Mouse (Mus musculus): ENCODE measurements around the gene Pex11g. TPM values are rescaled to one million over a fixed set of nuclear protein-coding genes. Genes with fewer than 3 reads are reported as not detected.

Gene Pex11g
- polyA plus RNA-seq, 1 experiment from 2014 or later: 9.7 TPM

DNA sequence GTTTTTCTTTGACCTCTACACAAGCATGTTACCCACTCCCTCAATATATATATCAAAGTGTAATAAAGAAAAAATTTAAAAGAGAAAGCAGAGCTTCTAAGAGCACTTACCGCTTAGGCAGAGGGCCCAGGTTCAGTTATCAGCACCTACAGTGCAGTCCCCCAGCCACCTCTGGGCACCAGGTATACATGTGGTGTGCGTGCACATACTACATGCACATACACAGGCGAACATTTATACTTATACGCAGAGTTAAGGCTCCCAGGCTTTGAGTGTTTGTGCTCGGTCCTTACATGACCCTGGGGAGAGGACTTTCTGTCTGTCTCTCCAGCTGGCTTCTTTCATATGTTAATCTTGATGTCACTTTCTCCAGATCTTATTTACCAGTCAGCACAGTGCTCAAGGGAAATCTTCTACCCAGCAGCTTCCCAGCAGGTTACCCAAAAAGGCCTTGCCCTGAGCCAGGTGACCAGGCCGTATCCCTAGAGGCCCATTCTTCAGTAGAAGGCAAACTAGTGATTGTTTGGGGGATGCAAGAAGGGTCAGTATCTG lies 52.8 kb downstream of the Pex11g start:
- WGBS: 70% methylated on average over 6 of the region's 6 CpGs
- peaks cover 17% of the 10 kb centered on the region for H3K4me1 ChIP-seq
- no peak overlapping the region for H3K4me3 ChIP-seq (replicated peaks)
- no peak for ATAC-seq (ENCODE audit: insufficient number of reproducible peaks, low FRiP score, low TSS enrichment, low read depth)
- no peaks in the 10 kb centered on the region for H3K36me3 ChIP-seq
- no peak overlapping the region for H3K27ac ChIP-seq (replicated peaks)
- no peaks in the 10 kb centered on the region for H3K9me3 ChIP-seq (replicated peaks)
- no peak overlapping the region for H3K4me2 ChIP-seq (replicated peaks)
- H3K27me3 ChIP-seq: no peaks in the 10 kb centered on the region
- H3K9ac ChIP-seq: no peak overlapping the region

GRCm38 (mm10) chr8:3412816-3413215 lies 54.7 kb downstream of the Pex11g start:
- no peak overlapping the region for H3K9ac ChIP-seq
- ATAC-seq (ENCODE audit: insufficient number of reproducible peaks, low FRiP score, low TSS enrichment, low read depth): no peak
- H3K27me3 ChIP-seq: no peaks in the 10 kb centered on the region
- H3K4me3 ChIP-seq (replicated peaks): no peak overlapping the region
- no peak overlapping the region for H3K27ac ChIP-seq (replicated peaks)
- no peak overlapping the region for H3K4me2 ChIP-seq (replicated peaks)
- no peaks in the 10 kb centered on the region for H3K9me3 ChIP-seq (replicated peaks)
- H3K36me3 ChIP-seq: no peaks in the 10 kb centered on the region
- peaks cover 10% of the 10 kb centered on the region for H3K4me1 ChIP-seq
- 97% methylated on average over 1 of the region's 1 CpGs for WGBS

GRCm38 (mm10) chr8:3411901-3412301 lies 55.6 kb downstream of the Pex11g start:
- Histone ChIP-seq H3K9me3 (replicated peaks) (no peaks in the 10 kb centered on the region), H3K27ac (replicated peaks) (no peak overlapping the region), H3K4me1 (peaks cover 1% of the 10 kb centered on the region; the same call in 1 of the 2 replicates), H3K9ac (no peak overlapping the region), H3K27me3 (no peaks in the 10 kb centered on the region), H3K36me3 (no peaks in the 10 kb centered on the region), H3K4me3 (replicated peaks) (no peak overlapping the region), H3K4me2 (replicated peaks) (no peak overlapping the region)
- no peak for ATAC-seq (ENCODE audit: insufficient number of reproducible peaks, low FRiP score, low TSS enrichment, low read depth)
- 80% methylated on average over 7 of the region's 7 CpGs for WGBS

DNA sequence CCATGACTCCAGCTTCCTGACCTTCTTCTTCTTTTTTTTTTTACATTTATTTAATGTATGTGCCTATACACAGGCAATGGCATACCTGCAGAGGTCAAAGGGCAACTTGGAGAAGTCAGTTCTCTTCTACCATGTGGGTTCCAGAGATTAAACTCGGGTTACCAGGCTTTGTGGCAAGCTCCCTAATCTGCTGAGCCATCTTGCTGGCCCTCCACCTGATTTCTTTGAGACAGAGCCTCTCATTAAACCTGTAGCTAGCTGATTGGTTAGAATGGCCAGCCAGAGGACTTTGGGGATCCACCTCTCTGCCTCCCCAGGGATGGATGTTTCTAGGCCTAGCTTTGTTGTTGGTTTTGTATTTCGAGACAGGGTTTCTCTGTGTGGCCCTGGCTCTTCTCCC lies 56.4 kb downstream of the Pex11g start:
- no peaks in the 10 kb centered on the region for H3K27me3 ChIP-seq
- no peaks in the 10 kb centered on the region for H3K9me3 ChIP-seq (replicated peaks)
- no peak overlapping the region for H3K9ac ChIP-seq
- WGBS: 79% methylated on average over 2 of the region's 2 CpGs
- no peak for ATAC-seq (ENCODE audit: insufficient number of reproducible peaks, low FRiP score, low TSS enrichment, low read depth)
- no peak overlapping the region for H3K4me2 ChIP-seq (replicated peaks)
- no peaks in the 10 kb centered on the region for H3K36me3 ChIP-seq
- no peak overlapping the region for H3K4me3 ChIP-seq (replicated peaks)
- no peak overlapping the region for H3K27ac ChIP-seq (replicated peaks)
- H3K4me1 ChIP-seq: no peaks in the 10 kb centered on the region

DNA sequence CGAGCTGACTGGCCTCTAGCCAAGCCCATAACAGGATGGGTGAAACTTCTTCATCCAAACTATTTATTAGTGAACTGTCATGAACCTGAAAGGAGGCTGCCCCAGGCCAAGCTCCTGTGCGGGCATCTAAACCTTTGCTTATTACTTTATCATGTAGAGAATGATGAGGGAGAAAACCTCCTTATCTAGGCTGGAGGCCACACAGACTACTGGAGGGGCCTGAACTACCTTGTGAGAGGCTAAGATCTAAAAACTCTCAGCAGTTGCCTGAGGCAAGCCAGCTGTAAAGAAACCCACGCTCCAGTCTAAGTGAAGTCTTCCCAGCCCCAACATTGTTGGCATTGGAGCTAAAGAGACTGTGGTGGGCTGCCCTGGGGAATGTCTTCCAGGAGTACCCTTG lies 60.1 kb downstream of the Pex11g start:
- no peaks in the 10 kb centered on the region for H3K4me1 ChIP-seq
- no peak overlapping the region for H3K4me3 ChIP-seq (replicated peaks)
- no peak for ATAC-seq (ENCODE audit: insufficient number of reproducible peaks, low FRiP score, low TSS enrichment, low read depth)
- H3K4me2 ChIP-seq (replicated peaks): no peak overlapping the region
- H3K9me3 ChIP-seq (replicated peaks): no peaks in the 10 kb centered on the region
- no peak overlapping the region for H3K27ac ChIP-seq (replicated peaks)
- no peak overlapping the region for H3K9ac ChIP-seq
- H3K27me3 ChIP-seq: no peaks in the 10 kb centered on the region
- no peaks in the 10 kb centered on the region for H3K36me3 ChIP-seq
- WGBS: 75% methylated on average over 3 of the region's 3 CpGs

Other genes with a start within 250 kb of the Pex11g start
- 42.2 and 42.6 TPM in 2 replicates for gene Insr, start 188.1 kb downstream of the Pex11g start, polyA plus RNA-seq (2015; fragmentation: Nextera tagmentation; extraction: Ambion mirVana)
- 0.17 TPM in 1 of 2 replicates, not detected in the other for gene A430078G23Rik, start 114.3 kb downstream of the Pex11g start, polyA plus RNA-seq (2015; fragmentation: Nextera tagmentation; extraction: Ambion mirVana)
- gene Arhgef18, start 74.7 kb downstream of the Pex11g start, polyA plus RNA-seq (2015; fragmentation: Nextera tagmentation; extraction: Ambion mirVana): 9.3 and 10.3 TPM in 2 replicates
- not detected in 2 replicates for gene Tex45, start 3.2 kb upstream of the Pex11g start, polyA plus RNA-seq (2015; fragmentation: Nextera tagmentation; extraction: Ambion mirVana)
- 48.6 and 53.1 TPM in 2 replicates for gene Zfp358, start 25.5 kb upstream of the Pex11g start, polyA plus RNA-seq (2015; fragmentation: Nextera tagmentation; extraction: Ambion mirVana)
- gene Mcoln1, start 32.8 kb upstream of the Pex11g start, polyA plus RNA-seq (2015; fragmentation: Nextera tagmentation; extraction: Ambion mirVana): 55.4 and 65.7 TPM in 2 replicates
- gene Pnpla6, start 47.7 kb upstream of the Pex11g start, polyA plus RNA-seq (2015; fragmentation: Nextera tagmentation; extraction: Ambion mirVana): 23.8 and 24.3 TPM in 2 replicates
- gene C330021F23Rik, start 100.3 kb upstream of the Pex11g start, polyA plus RNA-seq (2015; fragmentation: Nextera tagmentation; extraction: Ambion mirVana): 0.51 and 0.53 TPM in 2 replicates
- 15.4 and 16.7 TPM in 2 replicates for gene Camsap3, start 119.6 kb upstream of the Pex11g start, polyA plus RNA-seq (2015; fragmentation: Nextera tagmentation; extraction: Ambion mirVana)
- gene Xab2, start 153.6 kb upstream of the Pex11g start, polyA plus RNA-seq (2015; fragmentation: Nextera tagmentation; extraction: Ambion mirVana): 53.7 and 55.7 TPM in 2 replicates
- gene Pet100, start 153.9 kb upstream of the Pex11g start, polyA plus RNA-seq (2015; fragmentation: Nextera tagmentation; extraction: Ambion mirVana): 103 and 116 TPM in 2 replicates
- 0.11 and 0.43 TPM in 2 replicates for gene Pcp2, start 157.9 kb upstream of the Pex11g start, polyA plus RNA-seq (2015; fragmentation: Nextera tagmentation; extraction: Ambion mirVana)
- 48.4 and 56.0 TPM in 2 replicates for gene Stxbp2, start 163.3 kb upstream of the Pex11g start, polyA plus RNA-seq (2015; fragmentation: Nextera tagmentation; extraction: Ambion mirVana)
- not detected in 2 replicates for gene Retn, start 188.1 kb upstream of the Pex11g start, polyA plus RNA-seq (2015; fragmentation: Nextera tagmentation; extraction: Ambion mirVana)
- 0.28 and 0.98 TPM in 2 replicates for gene Mcemp1, start 198.1 kb upstream of the Pex11g start, polyA plus RNA-seq (2015; fragmentation: Nextera tagmentation; extraction: Ambion mirVana)
- gene Fcor, start 204.7 kb upstream of the Pex11g start, polyA plus RNA-seq (2015; fragmentation: Nextera tagmentation; extraction: Ambion mirVana): 8.1 and 10.7 TPM in 2 replicates
- 38.8 and 40.6 TPM in 2 replicates for gene Trappc5, start 208.6 kb upstream of the Pex11g start, polyA plus RNA-seq (2015; fragmentation: Nextera tagmentation; extraction: Ambion mirVana)
- gene Fcer2a, start 226.5 kb upstream of the Pex11g start, polyA plus RNA-seq (2015; fragmentation: Nextera tagmentation; extraction: Ambion mirVana): 0.16 and 0.26 TPM in 2 replicates

Measured in embryonic facial prominence, embryonic 15.5 days (tissue).